Mouse (Mus musculus): Measurements from ENCODE around the gene Tdp1.

Tdp1 gene

GRCm38 (mm10) chr12:99898248-99898870 lies 14.0 kb downstream of the Tdp1 start:
- DNase-seq (ENCODE audit: low read depth, low spot score) = no peak

GRCm38 (mm10) chr12:99899991-99900390 lies 15.7 kb downstream of the Tdp1 start:
- DNase-seq (ENCODE audit: low read depth, low spot score) = no peak

DNA sequence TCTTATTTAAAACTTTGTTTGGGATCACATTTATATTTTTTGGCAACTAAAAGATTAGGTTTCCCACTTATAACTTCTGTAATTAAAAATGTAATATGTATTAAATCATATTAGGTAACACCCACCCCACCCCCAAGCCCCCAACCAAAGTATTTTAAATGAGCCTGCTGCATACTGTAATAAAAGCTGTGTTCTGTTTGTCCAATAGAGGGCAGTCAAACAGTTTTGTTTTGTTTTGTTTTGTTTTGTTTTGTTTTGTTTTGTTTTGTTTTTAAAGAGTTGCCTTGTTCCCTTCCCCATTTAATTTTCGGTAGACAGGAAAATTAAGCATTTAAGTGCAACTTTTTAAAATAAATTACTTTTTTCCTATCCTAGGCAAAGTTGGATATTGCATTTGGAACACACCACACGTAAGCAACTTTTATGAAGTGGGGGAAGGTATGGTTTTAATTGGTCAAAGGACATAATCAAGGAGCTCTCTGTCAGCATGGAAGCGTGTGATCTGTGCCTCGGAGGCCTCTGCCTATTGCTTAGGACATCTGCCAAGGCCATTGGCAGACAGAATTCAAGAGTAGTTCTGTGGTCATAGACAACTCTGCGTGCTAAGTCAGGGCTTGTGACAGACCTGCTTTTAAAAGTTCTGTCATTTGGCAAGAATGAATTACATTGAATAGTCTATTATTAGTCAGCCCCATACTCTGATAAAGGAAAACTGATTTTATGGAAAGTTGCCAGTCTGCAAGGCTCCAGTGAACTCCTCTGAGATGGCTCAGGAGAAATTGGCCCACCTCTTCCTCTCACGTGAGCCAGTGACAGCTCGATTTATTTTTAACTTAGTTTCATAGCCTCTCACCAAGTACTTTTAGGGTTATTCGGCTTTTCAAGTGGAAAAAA lies 17.9 kb downstream of the Tdp1 start:
- no peak for DNase-seq (ENCODE audit: low read depth, low spot score)

GRCm38 (mm10) chr12:99902867-99903370 lies 18.6 kb downstream of the Tdp1 start:
- DNase-seq (ENCODE audit: low read depth, low spot score) = no peak

GRCm38 (mm10) chr12:99904537-99904936 lies 20.2 kb downstream of the Tdp1 start:
- DNase-seq (ENCODE audit: low read depth, low spot score) = no peak

DNA sequence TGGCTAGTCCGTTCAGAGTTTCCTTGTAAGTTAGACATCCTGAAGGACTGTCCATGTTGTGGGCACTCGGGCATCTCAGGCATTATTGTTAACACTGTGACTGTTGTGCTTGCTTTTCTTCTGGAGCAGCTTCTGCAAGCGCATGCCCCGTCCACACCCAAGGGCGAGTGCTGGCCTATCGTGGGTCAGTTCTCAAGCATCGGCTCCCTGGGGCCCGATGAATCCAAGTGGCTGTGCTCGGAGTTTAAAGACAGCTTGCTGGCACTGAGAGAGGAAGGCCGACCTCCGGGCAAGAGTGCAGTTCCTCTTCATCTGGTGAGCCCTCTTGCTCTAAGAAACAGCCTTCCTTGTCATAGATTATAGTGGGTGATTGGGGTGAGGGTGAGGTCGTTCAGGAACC lies 27.1 kb downstream of the Tdp1 start:
- DNase-seq (ENCODE audit: low read depth, low spot score) = no peak

- DNase-seq (ENCODE audit: low read depth, low spot score) = no peak
Observed at GRCm38 (mm10) chr12:99917800-99918427, 33.6 kb downstream of the Tdp1 start.

- DNase-seq (ENCODE audit: low read depth, low spot score) = no peak
Observed at GRCm38 (mm10) chr12:99919636-99920035, 35.3 kb downstream of the Tdp1 start.

DNA sequence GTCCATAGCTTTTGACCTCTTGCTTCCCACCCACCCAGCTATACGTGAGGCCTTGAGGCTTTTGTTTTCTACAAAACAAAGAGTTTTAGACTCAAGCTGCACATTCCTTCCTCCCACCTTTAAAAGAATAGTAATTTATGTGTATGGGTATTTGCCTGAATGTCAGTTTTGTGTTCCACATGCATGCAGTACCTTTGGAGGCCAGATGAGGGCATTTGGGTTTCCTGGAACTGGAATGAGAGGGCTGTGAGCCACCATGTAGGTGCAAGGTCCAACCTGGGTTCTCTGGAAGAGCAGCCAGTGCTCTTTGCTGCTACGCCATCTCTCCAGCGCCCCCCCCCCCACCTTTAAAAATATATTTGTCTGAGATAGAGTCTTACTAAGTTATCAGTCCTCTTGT lies 36.7 kb downstream of the Tdp1 start:
- peak; percentile 13 for DNase-seq (ENCODE audit: low read depth, low spot score)

GRCm38 (mm10) chr12:99923131-99923606 lies 38.9 kb downstream of the Tdp1 start:
- DNase-seq (ENCODE audit: low read depth, low spot score) = no peak

DNA sequence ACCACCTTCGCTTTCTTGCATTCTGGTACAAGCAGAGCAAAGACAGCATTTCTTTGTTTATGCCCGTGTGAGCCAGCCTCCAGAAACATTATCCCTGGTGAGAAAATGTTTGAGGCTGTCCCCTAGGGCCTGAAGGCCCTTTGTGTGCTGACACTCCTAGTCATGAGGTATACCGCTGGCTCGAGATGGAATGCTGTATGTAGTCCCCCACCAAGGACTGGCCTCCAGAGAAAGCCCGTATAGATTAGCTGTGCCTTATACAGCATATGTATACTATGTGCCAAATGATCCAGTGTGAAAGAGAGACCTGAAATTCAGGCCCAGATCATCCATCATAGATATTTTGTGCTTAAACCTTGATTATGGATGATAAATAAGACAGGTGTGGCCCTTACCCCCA lies 39.4 kb downstream of the Tdp1 start:
- no peak for DNase-seq (ENCODE audit: low read depth, low spot score)

DNA sequence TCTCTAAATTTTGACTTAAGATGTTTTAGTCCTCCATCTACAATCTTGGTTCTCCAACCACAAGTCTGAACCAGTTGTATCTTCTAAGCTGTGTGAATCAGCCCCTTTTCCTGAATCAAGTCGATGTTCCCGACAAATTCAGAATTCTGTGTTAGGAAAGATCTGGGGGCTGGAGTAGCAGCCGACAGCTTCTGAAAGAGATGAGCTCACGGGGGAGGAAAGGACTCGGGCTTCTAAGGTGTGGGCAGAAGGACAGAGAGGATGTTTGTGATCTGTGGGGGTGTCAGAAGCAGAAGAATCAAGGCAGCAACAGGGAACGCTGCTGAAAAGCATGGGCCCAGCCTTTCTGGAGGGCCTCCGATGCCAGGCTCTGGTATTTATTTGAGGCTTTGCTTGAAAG lies 44.0 kb downstream of the Tdp1 start:
- no peak for DNase-seq (ENCODE audit: low read depth, low spot score)

DNA sequence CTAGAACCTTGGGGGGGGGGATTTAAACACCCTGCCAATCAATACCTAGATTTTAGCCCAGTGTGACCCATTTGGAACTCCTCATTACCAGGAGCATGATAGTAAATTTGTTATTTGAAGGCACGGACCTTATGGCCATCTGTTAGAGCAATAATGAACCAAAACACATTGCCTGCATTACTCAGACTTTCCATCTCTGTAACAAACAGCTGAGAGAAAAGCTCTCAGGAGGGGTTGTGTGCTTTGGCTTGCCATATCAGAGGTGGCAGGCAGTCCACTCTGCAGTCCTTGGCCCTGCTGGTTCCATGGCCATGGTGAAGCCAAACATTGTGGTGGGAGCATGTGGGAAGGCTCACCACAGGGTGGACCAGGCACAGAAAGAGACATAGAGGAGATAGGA lies 44.8 kb downstream of the Tdp1 start:
- no peak for DNase-seq (ENCODE audit: low read depth, low spot score)

- no peak for DNase-seq (ENCODE audit: low read depth, low spot score)
Observed at GRCm38 (mm10) chr12:99932245-99932644, 47.9 kb downstream of the Tdp1 start.

DNA sequence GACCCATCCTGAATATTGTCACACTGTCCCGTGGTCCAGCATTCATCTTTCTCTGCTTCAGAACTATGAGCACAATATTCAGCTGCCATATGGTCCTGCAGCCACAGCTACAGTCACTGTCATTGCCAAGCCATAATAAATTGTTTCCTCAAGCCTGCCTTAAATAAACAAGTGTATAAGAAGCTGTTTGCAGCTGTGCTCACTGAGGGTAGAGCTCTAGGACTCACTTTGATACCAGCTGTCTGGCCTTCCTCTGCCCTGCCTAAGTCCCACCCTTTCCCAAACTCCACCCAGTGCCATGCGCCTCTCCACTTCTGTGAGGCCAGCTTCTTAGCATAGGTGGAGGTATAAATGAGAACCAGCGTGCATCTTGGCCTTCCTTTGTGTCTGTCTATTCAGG lies 49.3 kb downstream of the Tdp1 start:
- DNase-seq (ENCODE audit: low read depth, low spot score) = no peak

- no peak for DNase-seq (ENCODE audit: low read depth, low spot score)
Observed at GRCm38 (mm10) chr12:99935403-99935802, 51.1 kb downstream of the Tdp1 start.

GRCm38 (mm10) chr12:99938476-99938875 lies 54.2 kb downstream of the Tdp1 start:
- no peak for DNase-seq (ENCODE audit: low read depth, low spot score)

DNA sequence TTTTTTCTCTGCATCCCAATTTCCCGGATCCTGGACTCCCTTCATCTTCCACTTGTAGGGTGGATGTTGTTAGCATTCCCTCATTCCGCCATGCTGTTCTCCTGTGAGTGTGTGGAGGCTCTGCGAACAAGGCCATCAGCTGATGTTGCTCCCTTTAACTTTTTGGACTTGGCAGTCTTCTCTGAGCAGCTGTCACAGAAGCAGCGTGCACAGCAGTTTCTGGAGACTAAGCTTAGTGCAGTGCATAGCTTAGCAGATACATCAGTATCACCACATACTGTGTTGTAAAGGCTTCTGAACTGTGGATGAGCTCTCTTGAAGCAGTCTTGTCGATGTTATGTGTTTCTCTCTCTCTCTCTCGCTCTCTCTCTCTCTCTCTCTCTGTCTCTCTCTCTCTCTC lies 54.9 kb downstream of the Tdp1 start:
- DNase-seq (ENCODE audit: low read depth, low spot score) = no peak

DNA sequence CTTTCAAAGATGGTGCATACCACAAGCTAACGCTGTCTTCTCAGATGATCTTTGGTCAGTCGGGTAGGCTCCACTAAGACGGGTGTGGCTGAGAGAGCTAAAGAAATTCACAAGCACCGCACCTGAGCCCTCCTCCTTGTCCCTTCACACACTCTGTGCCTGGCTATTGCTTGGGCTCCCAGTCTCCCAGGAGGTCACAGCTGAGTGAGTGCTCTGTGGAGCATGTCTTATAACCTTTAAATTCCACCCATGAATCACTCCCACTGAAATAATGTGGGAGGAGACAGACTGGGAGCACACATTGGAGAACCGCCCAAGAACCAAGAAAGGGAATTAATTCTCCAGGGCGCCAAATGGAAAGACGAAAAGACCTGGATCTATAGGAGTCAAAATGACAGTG lies 56.4 kb downstream of the Tdp1 start:
- DNase-seq (ENCODE audit: low read depth, low spot score) = no peak

- no peak for DNase-seq (ENCODE audit: low read depth, low spot score)
Observed at GRCm38 (mm10) chr12:99942441-99942840, 58.1 kb downstream of the Tdp1 start.

GRCm38 (mm10) chr12:99952928-99953327 lies 68.6 kb downstream of the Tdp1 start:
- DNase-seq (ENCODE audit: low read depth, low spot score) = no peak

GRCm38 (mm10) chr12:99956411-99956810 lies 72.1 kb downstream of the Tdp1 start:
- no peak for DNase-seq (ENCODE audit: low read depth, low spot score)
